Mouse (Mus musculus) MEL (cell line): Measurements from ENCODE around the gene Pex14.

Experiments used
- CTCF ChIP-seq, 3 experiments: IDR thresholded peaks in 2 of 3; conservative IDR thresholded peaks in 1 of 3; 2 replicates each; pipeline ENCODE4 v1.5.1; 2011 to 2012; ENCODE audit warnings: low read length in 3 of 3, low read depth in 2 of 3, mild to moderate bottlenecking in 2 of 3, improper control_type of control experiment in 1 of 3, inconsistent platforms in 1 of 3, mixed read lengths in 1 of 3, moderate library complexity in 1 of 3; ENCODE audit not compliant: control insufficient read depth in 1 of 3, insufficient read depth in 1 of 3, poor library complexity in 1 of 3, severe bottlenecking in 1 of 3
- MAFK ChIP-seq: IDR thresholded peaks from 2 replicates; pipeline ENCODE4 v1.6.1; 2011; ENCODE audit warnings: low read depth, mild to moderate bottlenecking, low read length, improper control_type of control experiment, borderline replicate concordance
- NRF1 ChIP-seq: IDR thresholded peaks from 2 replicates; pipeline ENCODE4 v1.6.1; 2014; ENCODE audit warnings: low read depth, mild to moderate bottlenecking, inconsistent platforms, low read length, improper control_type of control experiment, moderate library complexity; ENCODE audit not compliant: poor library complexity, insufficient read depth, severe bottlenecking
- POLR2A ChIP-seq, 2 experiments: IDR thresholded peaks; 2 replicates each; pipeline ENCODE4 v1.6.1; 2011 to 2012; ENCODE audit warnings: low read length in 2 of 2, mild to moderate bottlenecking in 2 of 2, control low read depth in 1 of 2, improper control_type of control experiment in 1 of 2, low read depth in 1 of 2, moderate library complexity in 1 of 2; ENCODE audit not compliant: control insufficient read depth in 1 of 2, insufficient read depth in 1 of 2, poor library complexity in 1 of 2
- POLR2AphosphoS2 ChIP-seq: IDR thresholded peaks from 2 replicates; pipeline ENCODE4 v1.6.1; 2011; ENCODE audit warnings: low read length, improper control_type of control experiment

GRCm38 (mm10) chr4:148984701-148985540 is 114.8 kb downstream of the Pex14 start:
- no peak for TF ChIP-seq CTCF (IDR thresholded peaks at IDR 0.05 in 2 of 3, conservative IDR thresholded peaks at IDR 0.05 in 1 of 3; ENCODE audit: control insufficient read depth in 1 of 3, insufficient read depth in 1 of 3, low read depth in 2 of 3, low read length in 3 of 3, poor library complexity in 1 of 3, severe bottlenecking in 1 of 3)
- no peak for TF ChIP-seq POLR2AphosphoS2
- no peak for TF ChIP-seq MAFK
- no peak for TF ChIP-seq POLR2A (IDR thresholded peaks at IDR 0.05; ENCODE audit: control insufficient read depth in 1 of 2, insufficient read depth in 1 of 2, low read depth in 1 of 2, low read length in 2 of 2, poor library complexity in 1 of 2)
- no peak for TF ChIP-seq NRF1
